Comparison of ENCODE assay signal across 12 mouse cellular contexts in the genomic region with DNA sequence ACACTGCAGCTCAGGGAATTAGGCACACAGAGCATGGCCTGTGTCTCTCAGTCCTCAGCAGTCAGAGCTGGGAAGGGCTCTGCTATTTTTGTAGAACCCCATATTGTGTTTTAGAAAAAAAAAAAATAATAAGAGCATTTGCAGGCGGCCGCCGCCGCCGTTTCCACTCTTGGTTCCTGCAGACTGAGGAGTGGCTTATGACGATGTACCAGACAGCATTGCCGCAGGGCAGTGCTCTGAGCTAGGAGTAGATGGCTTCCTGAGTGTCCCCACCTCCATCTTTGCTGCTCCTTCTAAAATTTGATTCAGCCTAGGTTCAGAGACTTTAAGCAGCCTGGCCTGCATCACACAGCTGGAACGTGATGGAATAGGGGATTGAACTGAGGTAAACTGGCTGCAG.
DNase-seq lines count a peak whose midpoint lies in the region; ATAC-seq and TF ChIP-seq lines count a peak whose summit lies in the region.
"Had no signal": no experiment of that assay in that cellular context is flagged by ENCODE, and none has a peak within 500 bp of the region (broad histone marks: within the 10 kb centered on the region; RNA-seq: fewer than 3 reads in every experiment).

No protein-coding gene starts in this region.

- peaks cover 9% of the 10 kb centered on the region; the same call in 1 of the 2 replicates for H3K36me3 ChIP-seq in hindbrain, embryonic 13.5 days
- no peaks in the 10 kb centered on the region for H3K36me3 ChIP-seq in hindbrain, postnatal 0 days (ENCODE audit: insufficient read depth, low read length)
- peaks cover 33% of the 10 kb centered on the region for H3K36me3 ChIP-seq in limb, embryonic 13.5 days
- H3K36me3 ChIP-seq: lung, embryonic 15.5 days had no signal

- peaks cover 43% of the 10 kb centered on the region for H3K4me1 ChIP-seq in hindbrain, embryonic 13.5 days (replicated peaks)
- 0 out of 2 replicates have a peak, but pooled peaks cover 3% of the 10 kb centered on the region for H3K4me1 ChIP-seq in hindbrain, postnatal 0 days (ENCODE audit: insufficient read depth, low read length)
- H3K4me1 ChIP-seq in limb, embryonic 13.5 days, result peaks cover 14% of the 10 kb centered on the region; the same call in 1 of the 2 replicates
- H3K4me1 ChIP-seq: lung, embryonic 15.5 days had no signal

- DNase-seq in hindbrain, postnatal 0 days (ENCODE audit: low spot score), result no peak
- peak; percentile 69 for DNase-seq in right cerebral cortex, postnatal 10 days (ENCODE audit: low spot score in 2 of 2)
- DNase-seq in right cerebral cortex, postnatal 4 days, result no peak
- DNase-seq in embryo, embryonic 10 days (ENCODE audit: low spot score), result no peak
- no peak for DNase-seq in spleen, adult 18-20 months
- DNase-seq: cerebellum, adult 9-10 months; kidney, postnatal 4 days; thymus, adult 2 months had no signal

- no peaks in the 10 kb centered on the region for H3K27me3 ChIP-seq in hindbrain, embryonic 13.5 days
- H3K27me3 ChIP-seq in hindbrain, postnatal 0 days (ENCODE audit: insufficient read depth, low read length), result no peaks in the 10 kb centered on the region
- H3K27me3 ChIP-seq in limb, embryonic 13.5 days, result no peaks in the 10 kb centered on the region
- H3K27me3 ChIP-seq: lung, embryonic 15.5 days had no signal

- 75% methylated on average over 8 of the region's 8 CpGs for WGBS in hindbrain, embryonic 13.5 days
- WGBS in hindbrain, postnatal 0 days, result 74% methylated on average over 8 of the region's 8 CpGs
- WGBS in limb, embryonic 13.5 days, result 73% methylated on average over 8 of the region's 8 CpGs

- ATAC-seq in hindbrain, embryonic 13.5 days (ENCODE audit: low FRiP score), result no peak
- ATAC-seq in hindbrain, postnatal 0 days, result no peak
- ATAC-seq in limb, embryonic 13.5 days (ENCODE audit: low FRiP score, low read depth), result no peak
- ATAC-seq: intestine, postnatal 0 days had no signal

- no peak for TF ChIP-seq CTCF in hindbrain, postnatal 0 days (IDR thresholded peaks at IDR 0.05; ENCODE audit: low read depth)

- no peak overlapping the region for H3K4me2 ChIP-seq in hindbrain, embryonic 13.5 days
- H3K4me2 ChIP-seq in hindbrain, postnatal 0 days (ENCODE audit: low read depth, low read length), result no peak overlapping the region
- no peak overlapping the region for H3K4me2 ChIP-seq in limb, embryonic 13.5 days (replicated peaks)
- H3K4me2 ChIP-seq: lung, embryonic 15.5 days had no signal

- H3K9ac ChIP-seq in hindbrain, embryonic 13.5 days, result 0 out of 2 replicates have a peak overlapping the region, but pooled peaks have one; percentile 43
- no peak overlapping the region for H3K9ac ChIP-seq in hindbrain, postnatal 0 days (replicated peaks; ENCODE audit: low read length)
- H3K9ac ChIP-seq in limb, embryonic 13.5 days, result no peak overlapping the region
- H3K9ac ChIP-seq: lung, embryonic 15.5 days had no signal

- H3K9me3 ChIP-seq in hindbrain, embryonic 13.5 days, result no peaks in the 10 kb centered on the region
- H3K9me3 ChIP-seq in hindbrain, postnatal 0 days (ENCODE audit: low read length), result no peaks in the 10 kb centered on the region
- H3K9me3 ChIP-seq in limb, embryonic 13.5 days, result peaks cover 7% of the 10 kb centered on the region; the same call in 1 of the 2 replicates
- H3K9me3 ChIP-seq: lung, embryonic 15.5 days had no signal

- peak overlapping the region; percentile 64 for H3K27ac ChIP-seq in hindbrain, embryonic 13.5 days
- H3K27ac ChIP-seq in hindbrain, postnatal 0 days, result no peak overlapping the region
- H3K27ac ChIP-seq in limb, embryonic 13.5 days, result 0 out of 2 replicates have a peak overlapping the region, but pooled peaks have one; percentile 33
- H3K27ac ChIP-seq: lung, embryonic 15.5 days had no signal

- no peak overlapping the region for H3K4me3 ChIP-seq in hindbrain, embryonic 13.5 days
- H3K4me3 ChIP-seq in hindbrain, postnatal 0 days (ENCODE audit: low read length), result no peak overlapping the region
- H3K4me3 ChIP-seq in limb, embryonic 13.5 days, result no peak overlapping the region
- H3K4me3 ChIP-seq: lung, embryonic 15.5 days had no signal

Comparison
In these comparisons a context has a peak if more than half of its experiments do, and no peak if none do; other contexts are left out.
1. DNase-seq: peak in right cerebral cortex, postnatal 10 days (2 of 2); none in hindbrain, postnatal 0 days (single experiment), right cerebral cortex, postnatal 4 days (single experiment), embryo, embryonic 10 days (single experiment) and spleen, adult 18-20 months (0 of 2).